Mouse (Mus musculus): ENCODE data around the gene Lmo3. TPM values are rescaled to one million over a fixed set of nuclear protein-coding genes. Genes with fewer than 3 reads are reported as not detected.

Gene Lmo3
- polyA plus RNA-seq, 1 experiment from 2014 or later, result 23.8 TPM

DNA sequence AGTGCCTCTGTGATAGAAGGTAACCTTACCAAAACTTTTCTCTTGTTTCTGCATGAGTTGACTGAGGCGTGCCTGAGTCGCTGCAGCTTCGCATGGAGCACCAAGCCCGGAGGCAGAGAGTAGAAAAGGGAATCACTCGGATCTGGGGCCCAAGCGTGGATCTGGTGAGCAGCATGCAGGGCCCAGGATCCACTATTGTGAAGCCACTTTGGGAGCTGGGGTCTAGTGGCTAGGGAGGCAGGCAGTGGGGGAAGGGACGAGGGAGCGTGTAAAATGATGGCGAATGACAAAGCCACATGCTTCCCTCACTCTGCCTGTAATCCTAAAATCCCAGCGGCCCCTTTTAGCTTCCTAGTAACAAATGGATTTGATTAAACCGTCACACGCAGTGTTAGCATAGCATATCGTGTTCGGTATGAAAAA is 160.6 kb downstream of the Lmo3 start:
- Histone ChIP-seq H3K9me3 (replicated peaks) (no peaks in the 10 kb centered on the region), H3K36me3 (no peaks in the 10 kb centered on the region), H3K4me1 (peaks cover 31% of the 10 kb centered on the region), H3K4me3 (peak overlapping the region; percentile 41), H3K27me3 (no peaks in the 10 kb centered on the region; the same call in 1 of the 2 replicates), H3K9ac (peak overlapping the region; percentile 58), H3K27ac (peak overlapping the region; percentile 85), H3K4me2 (replicated peaks) (peak overlapping the region; percentile 61)
- WGBS, result 1% methylated on average over 14 of the region's 14 CpGs
- ATAC-seq (ENCODE audit: low FRiP score), result peak; percentile 51

DNA sequence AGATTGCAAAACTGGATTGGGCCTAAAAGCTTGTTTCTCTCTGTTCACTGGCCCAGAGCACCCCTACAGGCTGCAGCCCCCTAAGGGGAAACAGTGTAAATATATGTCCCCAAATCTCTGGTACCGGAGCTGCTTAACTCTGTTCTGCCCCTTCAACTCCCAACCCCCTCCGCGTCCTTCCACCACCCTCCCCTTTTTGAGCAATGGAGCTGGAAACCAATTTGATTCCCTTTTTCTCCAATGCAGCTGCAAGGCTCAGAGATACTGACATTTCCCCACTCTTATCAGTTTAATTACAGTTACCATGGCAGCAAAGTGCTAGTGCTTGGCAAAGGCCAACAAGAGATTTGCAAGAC is 161.3 kb downstream of the Lmo3 start:
- ATAC-seq (ENCODE audit: low FRiP score), result peak; percentile 58
- H3K4me1 ChIP-seq, result peaks cover 28% of the 10 kb centered on the region
- WGBS, result 1% methylated on average over 3 of the region's 3 CpGs

DNA sequence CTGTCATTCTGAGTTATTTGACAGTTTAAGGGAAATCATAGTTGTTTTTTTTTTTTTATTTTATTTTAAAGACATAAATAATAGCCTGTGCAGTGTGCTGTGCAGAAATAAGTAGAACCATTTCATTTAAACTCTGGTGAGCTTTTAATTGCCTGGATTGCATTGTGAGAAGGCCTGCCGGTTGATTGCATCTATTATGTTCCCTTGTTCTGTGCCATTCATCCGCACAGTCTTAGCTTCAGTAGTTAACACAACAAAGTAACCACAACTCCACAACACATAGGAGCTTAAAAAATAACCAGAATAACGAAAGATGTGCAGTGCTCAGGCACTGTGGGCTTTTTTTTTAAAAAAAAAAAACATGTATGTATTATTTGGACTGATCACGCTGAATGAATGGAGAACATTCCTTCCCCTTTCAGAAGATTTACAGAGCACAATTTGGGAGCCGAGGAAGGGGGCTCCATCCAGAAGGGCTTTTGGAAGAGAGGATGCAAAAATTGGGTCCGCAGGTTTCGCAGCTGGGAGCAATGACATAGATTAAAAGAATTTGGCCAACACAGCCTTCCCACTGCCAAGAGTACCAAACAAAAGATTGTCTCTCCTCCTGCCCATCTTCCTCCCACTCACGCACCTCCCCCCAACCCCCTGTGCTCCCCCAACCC is 161.8 kb downstream of the Lmo3 start:
- H3K4me2 ChIP-seq (replicated peaks), result peak overlapping the region; percentile 61
- peak overlapping the region; percentile 85 for H3K27ac ChIP-seq

More for the DNA sequence above, 161.3 kb downstream of the Lmo3 start:
- Histone ChIP-seq H3K36me3 (no peaks in the 10 kb centered on the region), H3K9ac (peak overlapping the region; percentile 53; the same call in 1 of the 2 replicates), H3K27ac (peak overlapping the region; percentile 85), H3K4me3 (peak overlapping the region; percentile 41), H3K4me2 (replicated peaks) (peak overlapping the region; percentile 61), H3K27me3 (no peaks in the 10 kb centered on the region; the same call in 1 of the 2 replicates), H3K9me3 (replicated peaks) (no peaks in the 10 kb centered on the region)

DNA sequence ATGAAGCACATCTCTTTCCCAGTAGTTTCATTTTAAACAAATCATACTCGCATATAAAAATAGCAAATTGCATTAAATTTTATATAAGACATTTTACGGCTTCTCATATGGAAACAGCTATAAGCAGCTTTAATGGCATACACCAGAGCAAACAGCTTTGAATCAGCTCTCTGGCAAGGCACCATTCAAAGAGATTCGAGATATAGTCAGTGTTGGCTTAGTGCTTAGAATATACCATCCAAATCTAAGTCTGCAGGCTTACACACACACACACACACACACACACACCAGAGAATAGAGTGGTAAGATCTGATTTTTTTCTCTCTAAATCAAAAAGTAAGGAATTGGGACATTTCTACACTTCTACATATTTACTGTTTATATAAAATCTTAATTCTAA is 169.7 kb downstream of the Lmo3 start:
- H3K4me1 ChIP-seq, result no peaks in the 10 kb centered on the region
- no peak overlapping the region for H3K9ac ChIP-seq
- H3K27me3 ChIP-seq, result no peaks in the 10 kb centered on the region
- H3K4me3 ChIP-seq, result no peak overlapping the region
- ATAC-seq (ENCODE audit: low FRiP score), result no peak
- H3K9me3 ChIP-seq (replicated peaks), result no peaks in the 10 kb centered on the region
- no peak overlapping the region for H3K27ac ChIP-seq
- no peaks in the 10 kb centered on the region for H3K36me3 ChIP-seq
- no peak overlapping the region for H3K4me2 ChIP-seq (replicated peaks)
- 92% methylated on average over 3 of the region's 3 CpGs for WGBS

More for the DNA sequence above, 161.8 kb downstream of the Lmo3 start:
- Histone ChIP-seq H3K4me1 (peaks cover 28% of the 10 kb centered on the region), H3K27me3 (no peaks in the 10 kb centered on the region; the same call in 1 of the 2 replicates), H3K4me3 (peak overlapping the region; percentile 41), H3K9me3 (replicated peaks) (no peaks in the 10 kb centered on the region), H3K36me3 (no peaks in the 10 kb centered on the region), H3K9ac (peak overlapping the region; percentile 53; the same call in 1 of the 2 replicates)
- 15% methylated on average over 8 of the region's 8 CpGs for WGBS
- peak; percentile 49 for ATAC-seq (ENCODE audit: low FRiP score)

DNA sequence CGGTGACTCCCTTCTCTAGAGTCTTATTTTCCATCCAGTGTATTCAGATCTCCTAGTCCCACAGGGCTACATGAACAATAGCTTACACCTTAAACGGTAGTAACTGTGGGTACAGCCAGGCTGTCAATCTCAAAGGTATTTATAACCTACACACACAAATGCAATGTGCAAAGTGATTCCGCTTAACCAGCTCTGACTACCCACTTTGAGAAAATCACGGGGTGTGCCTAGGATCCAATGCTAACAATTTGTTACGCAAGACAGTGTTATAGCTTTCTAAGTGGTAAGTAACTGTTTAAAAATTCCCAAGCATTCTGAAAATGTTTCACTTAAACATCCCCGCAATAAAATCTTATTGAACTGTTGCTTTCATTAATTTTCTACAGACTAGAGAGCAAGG is 179.7 kb downstream of the Lmo3 start:
- Histone ChIP-seq H3K36me3 (no peaks in the 10 kb centered on the region), H3K4me2 (replicated peaks) (no peak overlapping the region), H3K27me3 (no peaks in the 10 kb centered on the region), H3K27ac (no peak overlapping the region), H3K4me3 (no peak overlapping the region), H3K9me3 (replicated peaks) (no peaks in the 10 kb centered on the region), H3K9ac (no peak overlapping the region), H3K4me1 (no peaks in the 10 kb centered on the region)
- 86% methylated on average over 6 of the region's 6 CpGs for WGBS
- ATAC-seq (ENCODE audit: low FRiP score), result no peak

DNA sequence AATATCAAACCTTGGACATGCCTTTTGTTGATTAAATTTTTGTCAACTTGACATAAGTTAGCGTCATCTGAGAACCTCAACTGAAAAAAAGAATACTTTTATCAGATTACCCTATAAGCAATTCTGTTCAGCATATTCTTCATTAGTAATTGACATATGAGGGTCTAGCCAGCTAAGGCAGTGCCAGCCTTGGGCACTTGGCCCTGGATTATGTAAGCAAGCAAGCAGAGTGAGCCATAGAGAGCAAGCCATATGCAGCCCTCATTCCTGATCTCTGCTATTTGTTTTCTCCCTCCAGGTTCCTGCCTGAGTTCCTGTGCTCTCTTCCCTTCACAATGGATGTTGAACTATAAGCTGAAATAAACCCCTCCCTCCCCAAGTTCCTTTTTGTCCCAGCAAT is 182.9 kb downstream of the Lmo3 start:
- H3K4me3 ChIP-seq, result no peak overlapping the region
- WGBS, result 95% methylated on average over 1 of the region's 1 CpGs
- ATAC-seq (ENCODE audit: low FRiP score), result no peak
- no peak overlapping the region for H3K9ac ChIP-seq
- no peak overlapping the region for H3K4me2 ChIP-seq (replicated peaks)
- H3K27me3 ChIP-seq, result no peaks in the 10 kb centered on the region
- no peak overlapping the region for H3K27ac ChIP-seq
- H3K4me1 ChIP-seq, result no peaks in the 10 kb centered on the region
- H3K9me3 ChIP-seq (replicated peaks), result no peaks in the 10 kb centered on the region
- H3K36me3 ChIP-seq, result no peaks in the 10 kb centered on the region

DNA sequence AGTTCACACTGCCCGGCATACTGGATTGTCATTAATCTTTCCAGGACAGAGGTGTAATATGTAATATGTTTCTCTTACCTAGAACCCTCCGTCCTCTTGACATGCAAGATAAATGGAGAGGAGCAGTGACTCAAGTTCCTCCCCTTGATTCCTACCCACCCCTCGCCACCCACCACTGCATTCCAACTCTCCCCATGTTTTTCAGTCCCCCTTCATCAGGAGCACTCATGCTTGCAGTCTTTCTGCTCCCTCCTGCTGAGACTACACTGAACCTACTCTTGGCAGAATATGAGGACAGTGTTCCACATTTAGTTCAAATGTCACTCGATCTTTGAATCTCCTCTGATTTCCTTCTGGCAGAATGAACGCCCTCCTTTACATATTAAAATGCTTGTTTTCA is 190.7 kb downstream of the Lmo3 start:
- Histone ChIP-seq H3K9me3 (replicated peaks) (no peaks in the 10 kb centered on the region), H3K9ac (no peak overlapping the region), H3K4me3 (no peak overlapping the region), H3K36me3 (no peaks in the 10 kb centered on the region), H3K27ac (no peak overlapping the region), H3K4me1 (peaks cover 8% of the 10 kb centered on the region), H3K27me3 (no peaks in the 10 kb centered on the region), H3K4me2 (replicated peaks) (no peak overlapping the region)
- no peak for ATAC-seq (ENCODE audit: low FRiP score)
- WGBS, result 52% methylated on average over 5 of the region's 5 CpGs

DNA sequence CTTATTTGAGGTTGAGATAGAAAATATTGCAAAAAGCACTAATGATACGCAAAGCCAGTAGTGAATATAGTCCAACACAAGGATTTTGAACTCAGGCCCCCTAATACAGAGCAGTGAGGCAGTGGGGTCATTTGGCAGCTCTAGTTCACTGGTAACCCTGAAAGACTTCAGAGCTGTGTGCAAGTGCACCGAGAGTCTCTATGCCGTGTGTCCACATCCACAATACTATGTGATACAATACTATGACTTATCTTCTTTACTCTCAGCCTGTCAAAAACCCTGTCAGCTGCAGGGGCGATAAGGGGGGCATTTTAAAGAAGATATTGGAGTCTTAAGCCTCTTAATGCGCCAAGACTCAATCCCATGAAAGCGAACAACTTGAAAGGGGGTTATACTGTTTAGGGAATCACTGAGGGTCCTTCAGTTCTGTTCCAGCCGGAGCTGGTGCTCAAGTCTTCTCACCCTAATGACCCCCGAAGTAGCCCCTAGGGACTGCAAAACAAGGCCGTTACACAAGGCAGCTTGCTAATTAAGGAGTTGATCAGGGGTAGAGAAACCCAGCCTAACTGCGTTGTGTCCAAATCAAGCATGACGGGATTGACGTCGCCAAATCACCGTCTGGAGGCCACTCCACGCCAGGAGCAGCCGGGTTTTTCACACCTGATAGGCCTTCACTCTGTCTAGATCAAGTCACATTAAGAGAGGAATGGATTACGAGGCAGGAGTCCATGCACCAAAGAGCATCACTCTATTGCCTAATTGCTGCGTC is 193.4 kb downstream of the Lmo3 start:
- WGBS, result 60% methylated on average over 18 of the region's 18 CpGs
- no peaks in the 10 kb centered on the region for H3K36me3 ChIP-seq

DNA sequence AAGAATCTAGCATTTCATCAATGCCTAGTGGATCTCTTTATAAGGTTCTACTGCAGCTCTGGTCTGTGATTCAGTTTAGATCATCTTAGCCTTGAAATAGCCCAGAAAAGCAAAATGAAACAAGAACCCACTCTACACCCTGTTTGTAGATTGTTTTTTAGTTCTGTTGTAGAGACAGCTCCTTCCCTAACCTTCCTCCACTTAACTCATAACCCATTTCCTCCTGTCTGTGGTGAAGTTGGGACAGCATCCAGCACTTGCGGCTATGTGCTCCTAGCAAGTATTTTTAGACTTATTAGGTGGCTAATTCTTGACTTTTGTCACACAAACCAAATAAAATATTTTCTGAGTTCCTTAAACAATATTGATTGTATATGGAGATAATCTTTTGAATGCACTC is 198.6 kb downstream of the Lmo3 start:
- H3K4me3 ChIP-seq, result no peak overlapping the region
- WGBS, result 100% methylated on average over 1 of the region's 1 CpGs
- peaks cover 2% of the 10 kb centered on the region; the same call in 1 of the 2 replicates for H3K4me1 ChIP-seq
- H3K4me2 ChIP-seq (replicated peaks), result no peak overlapping the region
- H3K27ac ChIP-seq, result no peak overlapping the region
- H3K36me3 ChIP-seq, result no peaks in the 10 kb centered on the region
- no peak for ATAC-seq (ENCODE audit: low FRiP score)
- H3K27me3 ChIP-seq, result no peaks in the 10 kb centered on the region
- H3K9me3 ChIP-seq (replicated peaks), result no peaks in the 10 kb centered on the region
- no peak overlapping the region for H3K9ac ChIP-seq

More for the DNA sequence above, 193.4 kb downstream of the Lmo3 start:
- Histone ChIP-seq H3K27me3 (no peaks in the 10 kb centered on the region), H3K4me1 (peaks cover 10% of the 10 kb centered on the region), H3K9ac (no peak overlapping the region), H3K4me2 (replicated peaks) (no peak overlapping the region), H3K27ac (no peak overlapping the region), H3K4me3 (no peak overlapping the region), H3K9me3 (replicated peaks) (no peaks in the 10 kb centered on the region)
- ATAC-seq (ENCODE audit: low FRiP score), result peak; percentile 71

DNA sequence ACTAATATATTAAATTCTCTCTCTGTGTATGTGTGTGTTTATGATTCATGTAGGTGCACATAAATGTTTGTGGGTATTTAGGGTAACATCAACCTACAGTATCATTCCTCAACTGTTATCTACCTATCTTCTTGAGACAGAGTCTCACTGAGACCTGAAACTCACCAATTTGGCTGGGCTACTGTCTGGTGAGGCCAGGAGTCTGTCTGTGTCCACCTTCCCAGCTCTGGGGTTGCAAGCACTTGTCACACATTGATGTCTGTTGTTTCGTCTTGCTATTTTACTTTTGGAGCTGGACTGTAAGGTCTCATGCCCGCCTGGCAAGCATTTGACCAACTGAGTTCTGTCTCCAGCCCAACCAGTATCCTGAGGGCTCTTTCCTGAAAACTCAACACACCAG is 210.6 kb downstream of the Lmo3 start:
- ATAC-seq (ENCODE audit: low FRiP score), result no peak
- no peaks in the 10 kb centered on the region for H3K27me3 ChIP-seq
- H3K4me1 ChIP-seq, result no peaks in the 10 kb centered on the region
- no peaks in the 10 kb centered on the region for H3K9me3 ChIP-seq (replicated peaks)
- 96% methylated on average over 2 of the region's 2 CpGs for WGBS
- no peak overlapping the region for H3K4me3 ChIP-seq
- H3K36me3 ChIP-seq, result no peaks in the 10 kb centered on the region
- no peak overlapping the region for H3K27ac ChIP-seq
- H3K4me2 ChIP-seq (replicated peaks), result no peak overlapping the region
- no peak overlapping the region for H3K9ac ChIP-seq

DNA sequence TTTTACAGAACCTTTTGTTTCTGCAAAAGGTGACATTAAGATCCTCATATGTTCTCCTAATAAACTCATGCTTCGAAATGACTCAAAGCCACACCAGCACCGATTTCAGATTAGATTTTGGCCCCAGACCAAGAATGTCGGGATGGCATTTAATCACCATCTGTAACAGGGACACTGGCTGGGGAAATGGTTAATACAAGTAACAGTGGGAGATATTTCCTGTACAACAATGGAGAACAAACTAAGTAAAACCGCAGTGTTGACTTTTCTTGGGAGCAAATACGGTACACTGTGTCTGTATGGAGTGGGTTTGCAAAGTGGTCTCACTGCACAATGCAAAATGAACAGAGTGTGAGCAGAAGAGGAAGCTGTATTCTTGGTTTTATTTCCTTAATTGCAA is 217.7 kb downstream of the Lmo3 start:
- H3K36me3 ChIP-seq, result no peaks in the 10 kb centered on the region
- ATAC-seq (ENCODE audit: low FRiP score), result no peak
- WGBS, result 70% methylated on average over 5 of the region's 5 CpGs
- no peak overlapping the region for H3K4me2 ChIP-seq (replicated peaks)
- H3K4me3 ChIP-seq, result no peak overlapping the region
- no peak overlapping the region for H3K9ac ChIP-seq
- no peaks in the 10 kb centered on the region for H3K4me1 ChIP-seq
- no peaks in the 10 kb centered on the region for H3K9me3 ChIP-seq (replicated peaks)
- no peak overlapping the region for H3K27ac ChIP-seq
- H3K27me3 ChIP-seq, result no peaks in the 10 kb centered on the region

DNA sequence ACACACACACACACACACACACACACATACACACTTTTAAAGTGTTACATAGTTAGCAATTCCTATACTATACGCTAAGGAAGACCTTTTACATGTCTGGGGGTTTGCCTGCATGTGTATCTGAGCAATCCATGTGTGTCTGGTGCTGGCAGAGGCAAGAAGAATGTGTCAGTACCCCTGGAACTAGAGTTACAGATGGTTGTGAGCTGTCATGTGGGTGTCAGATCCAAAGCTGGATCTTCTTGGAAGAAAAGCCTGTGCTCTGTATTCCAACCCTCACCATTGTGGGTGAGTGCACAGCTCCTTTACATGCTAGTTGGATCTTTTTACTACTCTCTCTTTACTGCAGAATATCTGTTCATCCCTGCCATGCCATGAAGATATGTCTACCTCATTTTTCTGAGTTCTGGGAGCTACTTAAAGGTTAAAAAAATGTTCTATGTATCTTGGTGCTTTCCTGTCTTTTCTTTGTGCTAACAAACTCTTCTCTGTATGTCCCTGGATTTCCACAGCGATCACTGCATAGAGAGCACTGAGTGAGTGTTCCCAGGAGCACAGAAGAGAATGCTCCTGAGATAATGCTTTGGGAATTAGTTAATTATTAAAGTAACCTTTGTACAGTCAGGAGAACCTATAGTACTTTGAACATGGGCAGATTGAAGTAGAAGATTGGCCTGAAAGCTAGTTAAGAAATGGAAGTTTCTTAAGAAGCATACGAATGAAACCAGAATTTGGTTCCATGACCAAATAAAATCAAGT is 231.0 kb downstream of the Lmo3 start:
- Histone ChIP-seq H3K4me3 (no peak overlapping the region), H3K27me3 (no peaks in the 10 kb centered on the region), H3K27ac (no peak overlapping the region), H3K9ac (no peak overlapping the region), H3K9me3 (replicated peaks) (no peaks in the 10 kb centered on the region), H3K4me1 (no peaks in the 10 kb centered on the region), H3K4me2 (replicated peaks) (no peak overlapping the region), H3K36me3 (no peaks in the 10 kb centered on the region)
- ATAC-seq (ENCODE audit: low FRiP score), result no peak
- WGBS, result 92% methylated on average over 3 of the region's 3 CpGs
